Mouse (Mus musculus) cerebellum, adult 2 months (tissue): Measurements from ENCODE around the gene Ubr2.

Experiments
- CTCF ChIP-seq: fragments of 200-500 bp; IDR thresholded peaks from 2 replicates; pipeline ENCODE4 v1.5.1; 2011; ENCODE audit warnings: low read depth, mild to moderate bottlenecking, control low read depth, low read length, moderate library complexity, borderline replicate concordance; ENCODE audit not compliant: insufficient read depth
- POLR2A ChIP-seq: fragments of 200-500 bp; IDR thresholded peaks from 2 replicates; pipeline ENCODE4 v1.6.1; 2011; ENCODE audit warnings: low read length, control low read depth, borderline replicate concordance; ENCODE audit not compliant: insufficient read depth

GRCm38 (mm10) chr17:46980050-46980449 is 30.3 kb downstream of the Ubr2 start:
- TF ChIP-seq CTCF (no peak), POLR2A (no peak)
